Mouse (Mus musculus) heart, postnatal 25 days (tissue): ENCODE measurements around the gene Ntn5. TPM values are rescaled to one million over a fixed set of nuclear protein-coding genes. Genes with fewer than 3 reads are reported as not detected.
A peak's percentile ranks its signal among the peaks of the same experiment; 100 is the strongest.

Experiments
- DNase-seq: peaks from one replicate; pipeline ENCODE4 v3.0.0; 2022; ENCODE audit warnings: low spot score
- intact Hi-C: fragments of 180-260 bp; cut with DNase I; formaldehyde crosslinking; loops from one replicate; pipeline ENCODE4 v1.15.1; 2025
- total RNA-seq, 2 experiments: library from RNA; stranded (reverse); gene quantifications; 2 replicates each; pipeline ENCODE4 v1.2.3; 2021

The Ntn5 gene
- under 1 TPM; 0.14 to 0.29 TPM for total RNA-seq

- intact Hi-C loops, result loop anchor here (2.0 to 10.0 kb wide), 4 partner anchors 43 to 209 kb away; no protein-coding TSS in a partner anchor
- DNase-seq, result no peak
Observed at GRCm38 (mm10) chr7:45683396-45684050, at the start of gene Ntn5. TSS of gene Ntn5 (plus strand) at chr7:45684022.

DNA sequence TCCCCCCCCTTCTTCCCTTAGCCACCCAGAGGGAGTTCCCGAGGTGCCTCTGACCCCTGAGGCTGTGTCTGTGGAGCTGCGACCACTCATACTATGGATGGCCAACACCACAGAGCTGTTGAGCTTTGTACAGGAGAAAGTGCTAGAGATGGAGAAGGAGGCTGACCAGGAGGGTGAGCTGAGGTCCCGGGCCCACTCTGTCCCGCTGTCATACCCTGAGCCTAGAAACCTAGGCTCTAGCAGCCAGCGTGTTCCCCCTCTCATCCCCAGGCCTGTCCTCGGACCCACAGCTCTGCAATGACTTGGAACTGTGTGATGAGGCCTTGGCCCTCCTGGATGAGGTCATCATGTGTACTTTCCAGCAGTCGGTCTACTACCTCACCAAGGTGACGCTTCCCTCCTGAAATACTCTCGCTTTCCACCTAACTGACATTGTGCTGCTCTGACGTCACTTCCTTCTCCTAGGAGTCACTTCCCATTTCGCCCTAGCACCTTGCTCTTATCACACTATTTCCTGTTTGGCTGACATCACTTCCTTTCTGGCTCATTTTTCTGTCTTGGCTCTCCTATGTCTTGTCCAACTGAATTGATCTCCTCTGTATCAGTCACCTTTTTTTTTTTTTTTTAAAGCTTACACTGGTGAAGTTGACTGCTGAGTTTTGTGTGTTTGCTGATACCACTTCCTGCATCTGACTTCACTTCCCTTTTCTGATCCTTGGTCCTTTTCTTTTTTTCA is 48.7 kb upstream of the Ntn5 start:
- intact Hi-C loops, result no loop called here
- DNase-seq, result no peak

- intact Hi-C loops, result no loop called here
- no peak for DNase-seq
Observed at GRCm38 (mm10) chr7:45635711-45636688, 47.8 kb upstream of the Ntn5 start.

- DNase-seq, result no peak
- intact Hi-C loops, result no loop called here
Observed at GRCm38 (mm10) chr7:45637710-45638109, 46.1 kb upstream of the Ntn5 start.

GRCm38 (mm10) chr7:45638623-45639401 is 45.0 kb upstream of the Ntn5 start:
- intact Hi-C loops, result no loop called here
- DNase-seq, result peak; percentile 85

DNA sequence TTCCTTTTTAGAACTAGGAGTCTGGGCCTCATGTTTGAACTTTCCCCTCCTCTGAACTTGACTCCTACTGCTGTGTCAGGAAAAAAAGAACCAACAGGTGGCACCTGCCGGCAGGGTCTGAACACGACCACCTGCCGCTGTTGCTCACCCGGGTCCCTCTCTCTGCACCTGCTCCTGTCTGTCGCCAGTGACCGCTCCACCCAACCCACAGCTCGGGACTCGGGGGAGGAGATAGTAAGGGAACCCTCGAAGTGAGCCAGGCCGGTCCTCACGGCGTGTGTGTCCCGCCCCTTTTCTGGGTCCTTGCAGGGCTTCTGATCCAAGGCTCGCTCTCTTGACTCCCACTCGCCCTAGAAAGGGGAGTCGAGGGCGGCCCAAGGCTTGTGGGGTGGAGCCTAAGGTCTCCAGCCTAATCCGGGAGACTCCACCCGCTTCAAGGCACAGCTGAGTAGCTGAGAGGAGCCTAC is 44.2 kb upstream of the Ntn5 start, which contains the start of gene Mamstr:
Gene Mamstr, plus strand, starts transcription at position 417 of the 467 bp plus-strand sequence.
- no peak for DNase-seq
- intact Hi-C loops, result loop anchor here (2.0 kb wide), 1 partner anchor 43 kb away; no protein-coding TSS in a partner anchor

DNA sequence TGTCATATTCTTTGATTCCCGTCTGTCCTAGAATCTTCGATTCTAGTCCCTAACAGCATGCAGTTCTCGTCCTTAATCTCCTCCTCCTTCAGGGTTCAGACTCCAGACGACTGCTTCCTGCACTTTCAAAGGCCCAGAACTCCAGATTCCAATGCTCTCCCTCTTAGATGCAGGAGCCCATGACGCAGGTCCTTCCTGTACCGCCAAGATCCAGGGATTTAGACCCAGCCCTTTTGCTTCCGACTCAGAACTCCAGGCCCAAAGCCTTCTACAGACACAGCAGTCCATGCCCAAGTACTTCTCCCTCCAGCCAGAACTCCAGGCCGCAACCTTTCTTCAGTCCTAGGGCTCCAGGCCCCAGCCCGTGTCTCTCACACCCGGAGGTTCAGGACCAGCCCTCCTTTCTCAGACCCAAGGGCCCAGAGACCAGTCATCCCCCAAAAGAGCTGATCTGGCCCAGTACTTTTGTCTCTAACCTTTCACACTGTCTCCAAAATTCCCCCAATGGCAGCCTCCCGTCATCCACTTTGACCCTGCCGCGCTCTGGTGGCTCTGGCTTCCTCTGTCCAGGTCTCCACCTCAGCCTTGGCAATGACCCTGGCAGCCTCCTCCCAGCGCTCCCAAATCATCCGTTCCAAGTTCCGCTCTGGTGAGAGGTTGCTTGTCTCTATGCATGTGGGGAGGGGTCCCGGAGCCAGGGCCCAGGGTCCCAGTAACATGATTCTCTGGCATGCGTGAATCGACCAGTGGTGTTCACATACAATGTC is 43.4 kb upstream of the Ntn5 start:
- no peak for DNase-seq
- intact Hi-C loops, result loop anchor here (2.0 kb wide), 1 partner anchor 42 kb away; no protein-coding TSS in a partner anchor

DNA sequence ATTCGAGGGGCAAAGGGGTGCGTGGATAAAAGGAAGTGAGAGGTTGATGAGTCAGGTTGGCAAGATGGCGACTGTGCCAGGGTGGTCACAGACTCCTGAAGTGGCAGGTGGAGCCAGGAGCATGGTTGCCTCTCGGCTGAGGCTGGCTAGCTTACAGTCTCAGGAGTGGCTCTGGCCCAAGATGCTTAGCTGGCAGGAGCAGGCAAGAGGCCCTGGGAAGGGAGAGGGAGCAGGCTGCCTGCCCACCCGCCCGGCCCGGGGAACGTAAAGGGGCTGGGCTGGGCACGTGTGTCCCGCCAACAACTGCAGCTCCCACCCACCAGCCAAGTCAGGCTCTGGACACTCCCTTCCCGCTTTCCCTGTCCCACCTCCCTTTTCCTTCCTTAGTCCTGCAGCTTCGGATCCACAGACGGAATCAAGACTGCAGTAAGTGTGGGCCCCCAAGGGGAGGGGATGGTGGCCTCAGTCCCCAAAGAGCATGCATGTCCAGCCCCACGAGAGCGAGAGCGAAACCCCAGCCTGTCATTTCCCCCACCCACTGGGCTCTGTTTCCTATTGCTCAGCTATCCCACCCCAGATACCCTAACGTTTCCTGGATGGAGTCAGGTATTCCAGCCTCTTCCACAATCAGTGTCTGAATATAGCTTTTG is 42.3 kb upstream of the Ntn5 start:
- intact Hi-C loops, result loop anchor here (2.0 kb wide), 1 partner anchor 41 kb away; no protein-coding TSS in a partner anchor
- DNase-seq, result peak; percentile 50

DNA sequence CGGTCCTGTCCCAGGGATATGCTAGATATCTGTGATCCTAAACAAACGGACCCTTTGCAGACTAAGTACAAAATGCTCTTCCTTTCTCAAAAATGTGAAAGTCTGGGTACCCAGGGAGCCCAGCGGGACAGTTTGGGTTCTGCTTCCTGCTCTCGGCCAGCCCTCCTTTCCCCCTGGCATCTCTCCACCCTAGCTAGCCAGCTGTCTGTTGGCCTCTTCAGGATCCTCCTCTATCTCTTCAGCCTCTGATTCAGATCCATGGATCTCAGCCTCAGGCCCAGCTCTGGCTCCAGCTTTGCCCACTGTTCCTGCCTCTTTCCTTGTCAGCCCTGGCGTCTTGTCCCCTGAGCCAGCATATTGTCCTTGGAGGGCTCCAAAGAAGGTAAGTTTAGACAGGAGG is 41.7 kb upstream of the Ntn5 start:
- no peak for DNase-seq
- intact Hi-C loops, result no loop called here

DNA sequence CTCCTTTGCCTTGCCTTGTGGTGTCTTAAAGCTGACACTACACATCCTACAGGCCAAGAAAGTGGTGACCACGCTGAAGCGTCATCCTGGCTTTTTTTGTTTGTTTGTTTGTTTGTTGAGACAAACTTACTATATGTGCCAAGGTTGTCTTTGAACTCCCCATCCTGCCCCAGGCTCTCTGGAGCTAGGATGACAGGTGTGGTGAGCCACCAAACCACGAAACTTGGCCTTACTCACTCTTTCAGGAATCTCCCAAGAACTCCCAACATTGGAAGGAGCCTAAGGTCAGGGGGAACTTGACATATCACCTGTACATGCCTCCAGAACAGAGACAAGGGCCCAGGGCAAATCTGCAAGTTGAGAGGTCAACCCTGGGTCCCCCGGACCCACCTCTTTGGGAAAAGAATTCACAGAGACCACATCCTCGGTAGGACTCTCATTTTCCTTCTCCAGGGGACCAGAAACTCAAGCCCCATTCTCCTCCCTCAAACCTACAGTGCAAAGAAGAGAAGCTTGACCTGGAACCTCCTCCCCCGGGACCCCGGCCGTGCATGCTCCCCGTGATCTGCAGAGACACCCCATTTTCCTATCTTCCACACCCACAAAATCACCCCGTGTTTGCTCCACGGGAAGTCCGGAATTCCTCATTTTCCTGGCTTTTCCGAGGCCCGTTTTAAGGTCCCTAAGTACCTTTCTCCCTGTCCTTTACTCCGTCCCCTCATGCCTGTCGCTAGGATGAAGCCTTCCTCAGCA is 41.1 kb upstream of the Ntn5 start:
- no peak for DNase-seq
- intact Hi-C loops, result no loop called here

- DNase-seq, result peak; percentile 81
- intact Hi-C loops, result no loop called here
Observed at GRCm38 (mm10) chr7:45643441-45644178, 40.2 kb upstream of the Ntn5 start.

DNA sequence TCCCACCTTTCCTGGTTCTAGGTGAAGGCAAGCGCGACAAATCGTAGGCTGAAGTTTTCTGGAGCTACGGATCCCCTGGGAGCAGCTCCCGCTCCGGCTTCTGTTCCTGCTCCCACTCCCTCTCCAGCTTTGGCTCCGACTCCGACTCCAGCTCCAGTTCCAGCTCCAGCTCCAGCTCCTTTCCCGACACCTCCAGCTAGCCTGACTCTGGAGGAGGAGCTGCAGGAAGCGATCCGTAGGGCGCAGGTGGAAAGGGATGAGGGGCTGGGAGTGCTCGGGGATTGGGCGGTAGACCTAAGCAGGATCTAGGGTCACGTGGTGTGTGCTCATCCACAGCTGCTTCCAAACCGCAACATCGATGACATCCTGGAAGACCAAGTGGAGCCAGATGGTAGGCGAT is 39.6 kb upstream of the Ntn5 start:
- intact Hi-C loops, result no loop called here

GRCm38 (mm10) chr7:45644872-45645590 is 38.8 kb upstream of the Ntn5 start:
- intact Hi-C loops, result no loop called here
- DNase-seq, result no peak

More for the DNA sequence above, 39.6 kb upstream of the Ntn5 start:
- no peak for DNase-seq

- DNase-seq, result no peak
- intact Hi-C loops, result no loop called here
Observed at GRCm38 (mm10) chr7:45645591-45645971, 38.2 kb upstream of the Ntn5 start.

GRCm38 (mm10) chr7:45646671-45647070 is 37.2 kb upstream of the Ntn5 start:
- DNase-seq, result no peak
- intact Hi-C loops, result no loop called here

DNA sequence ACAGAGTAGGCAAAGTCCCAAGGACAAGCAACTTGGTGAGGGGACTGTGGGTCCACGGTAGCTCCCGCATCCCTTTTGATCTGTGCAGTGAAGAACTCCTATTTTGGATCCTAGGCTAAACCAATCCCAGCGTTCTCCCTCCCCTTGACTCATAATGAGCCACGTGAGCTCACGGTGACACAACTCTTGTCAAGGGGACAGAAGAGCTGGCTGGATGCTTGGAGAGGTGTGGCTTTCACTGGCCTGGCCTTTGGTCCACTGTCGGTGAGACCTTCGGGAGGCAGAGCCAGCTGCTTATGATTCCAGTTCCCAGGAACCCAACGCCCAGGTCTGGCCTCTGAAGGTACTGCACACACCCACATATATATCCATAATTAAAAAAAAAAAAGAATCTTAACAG is 34.5 kb upstream of the Ntn5 start:
- intact Hi-C loops, result no loop called here
- no peak for DNase-seq
